Mouse (Mus musculus): Measurements from ENCODE around the gene Mettl17.

- TF ChIP-seq CTCF (IDR thresholded peaks at IDR 0.05; ENCODE audit: low read depth) (peak; percentile 76), EP300 (optimal IDR thresholded peaks at IDR 0.05) (no peak)
Measured at GRCm38 (mm10) chr14:51904706-51905105, 20.1 kb downstream of the Mettl17 start.
